ENCODE assay signal across 8 mouse cellular contexts in the genomic region with DNA sequence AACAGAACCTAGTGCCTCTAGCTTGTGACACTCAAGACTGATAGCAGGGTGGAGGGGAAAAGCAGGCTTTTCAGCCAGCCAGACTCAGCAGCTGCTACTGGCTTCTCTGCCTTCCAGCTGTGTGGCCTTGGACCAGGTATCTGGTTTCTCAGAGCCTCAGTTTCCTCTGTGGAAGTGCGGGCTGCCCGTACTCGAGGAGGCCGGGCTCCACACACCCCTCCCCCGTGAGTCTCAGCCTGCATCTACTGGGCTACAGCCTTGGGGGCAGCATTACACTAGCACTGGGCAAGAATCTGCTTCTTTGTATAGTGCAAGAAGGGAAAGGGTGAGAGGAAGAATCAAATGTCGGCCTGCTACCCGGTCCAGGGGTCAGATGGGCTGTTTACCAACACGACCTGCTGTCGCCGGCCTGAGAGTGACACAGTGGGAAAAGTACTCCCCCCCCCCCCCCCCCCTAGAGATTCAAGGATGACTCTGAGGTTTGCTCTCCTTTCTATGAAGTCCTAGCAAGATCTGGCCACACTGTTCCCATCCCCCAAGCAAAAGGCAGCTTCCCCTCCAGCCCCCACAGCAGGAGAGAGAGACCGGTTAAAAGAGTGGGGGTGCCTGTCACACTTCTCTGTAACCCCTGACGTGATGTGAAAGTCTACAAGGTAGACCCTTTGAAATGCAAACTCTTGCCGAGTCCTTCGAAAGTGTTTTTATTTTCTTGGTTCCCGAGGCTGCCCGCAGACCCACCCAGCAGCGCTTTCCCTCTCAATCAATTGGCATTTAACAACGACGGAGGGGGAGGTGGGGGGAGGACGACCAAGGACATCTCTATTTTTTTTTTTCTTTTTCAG. TPM values are rescaled to one million over a fixed set of nuclear protein-coding genes. Genes with fewer than 3 reads are reported as not detected.
DNase-seq lines count a peak whose midpoint lies in the region; ATAC-seq and TF ChIP-seq lines count a peak whose summit lies in the region.

No protein-coding gene starts in this region.

- TF ChIP-seq CTCF in layer of hippocampus, adult 2 months (conservative IDR thresholded peaks at IDR 0.05), result no peak

- H3K9me3 ChIP-seq in forebrain, embryonic 12.5 days, result no peaks in the 10 kb centered on the region
- no peaks in the 10 kb centered on the region for H3K9me3 ChIP-seq in intestine, embryonic 16.5 days (ENCODE audit: control insufficient read depth, low read length)

- no peak for DNase-seq in layer of hippocampus, adult 2 months (ENCODE audit: low spot score in 2 of 2)
- DNase-seq in layer of hippocampus, adult 11-12 months (ENCODE audit: low spot score), result no peak
- DNase-seq in adipocyte (ENCODE audit: low spot score), result peak; percentile 57
- DNase-seq in thymus, postnatal 14 days, result peak; percentile 57

- 1% methylated on average over 20 of the region's 20 CpGs for WGBS in forebrain, embryonic 12.5 days
- WGBS in intestine, embryonic 16.5 days, result 16% methylated on average over 20 of the region's 20 CpGs
- 43% methylated on average over 20 of the region's 20 CpGs for WGBS in macrophage (ENCODE audit: missing documents)

- no peaks in the 10 kb centered on the region; the same call in 1 of the 2 replicates for H3K36me3 ChIP-seq in forebrain, embryonic 12.5 days (replicated peaks)
- H3K36me3 ChIP-seq in intestine, embryonic 16.5 days (ENCODE audit: control insufficient read depth, insufficient read depth, low read length), result no peaks in the 10 kb centered on the region
- H3K36me3 ChIP-seq in macrophage (ENCODE audit: inconsistent target), result no peaks in the 10 kb centered on the region

- H3K4me1 ChIP-seq in forebrain, embryonic 12.5 days, result peaks cover 75% of the 10 kb centered on the region
- H3K4me1 ChIP-seq in intestine, embryonic 16.5 days (ENCODE audit: control insufficient read depth, insufficient read depth, low read length), result peaks cover 67% of the 10 kb centered on the region

- H3K79me2 ChIP-seq in macrophage (ENCODE audit: inconsistent target), result peaks cover 89% of the 10 kb centered on the region

- ATAC-seq in forebrain, embryonic 12.5 days (ENCODE audit: low FRiP score), result peak; percentile 43
- ATAC-seq in intestine, embryonic 16.5 days, result no peak
- ATAC-seq in inflammation-experienced regulatory T-cells, adult 6 months, result no peak

- peak overlapping the region; percentile 81 for H3K4me2 ChIP-seq in forebrain, embryonic 12.5 days
- H3K4me2 ChIP-seq in intestine, embryonic 16.5 days (ENCODE audit: low read depth, low read length), result peak overlapping the region; percentile 17

- peak overlapping the region; percentile 45 for H3K9ac ChIP-seq in forebrain, embryonic 12.5 days
- H3K9ac ChIP-seq in intestine, embryonic 16.5 days (ENCODE audit: low read depth, low read length), result peak overlapping the region; percentile 61

- H3K27ac ChIP-seq in layer of hippocampus, adult 2 months, result peak overlapping the region; percentile 93
- peak overlapping the region; percentile 90 for H3K27ac ChIP-seq in forebrain, embryonic 12.5 days
- H3K27ac ChIP-seq in intestine, embryonic 16.5 days (ENCODE audit: low read length), result peak overlapping the region; percentile 94
- H3K27ac ChIP-seq in macrophage, result peak overlapping the region; percentile 19; the same call in 1 of the 2 replicates

- H3K4me3 ChIP-seq in layer of hippocampus, adult 2 months, result peak overlapping the region; percentile 27; the same call in 1 of the 2 replicates
- peak overlapping the region; percentile 11; the same call in 1 of the 2 replicates for H3K4me3 ChIP-seq in forebrain, embryonic 12.5 days (replicated peaks)
- no peak overlapping the region; the same call in 1 of the 2 replicates for H3K4me3 ChIP-seq in intestine, embryonic 16.5 days (ENCODE audit: low read length)
- H3K4me3 ChIP-seq in macrophage (ENCODE audit: inconsistent target), result no peak overlapping the region

- no peaks in the 10 kb centered on the region for H3K27me3 ChIP-seq in forebrain, embryonic 12.5 days
- H3K27me3 ChIP-seq in intestine, embryonic 16.5 days (replicated peaks; ENCODE audit: control insufficient read depth, insufficient read depth, low read length), result no peaks in the 10 kb centered on the region

RNA-seq across cellular contexts. Expression of a gene that starts 4.6 kb away (rescaled TPM):
- 10 to 100 TPM; 42.3 to 54.8 TPM for total RNA-seq in layer of hippocampus, adult 2 months (2021)
- 41.7 and 47.7 TPM in 2 replicates for polyA plus RNA-seq in forebrain, embryonic 12.5 days (2016; fragmentation: Nextera tagmentation; extraction: Ambion mirVana)
- 22.2 and 23.7 TPM in 2 replicates for polyA plus RNA-seq in intestine, embryonic 16.5 days (2015; fragmentation: Nextera tagmentation; extraction: Ambion mirVana)
- total RNA-seq in macrophage (2018; cell fraction: chromatin; rRNA removed), result 100 to 1,000 TPM in 13 of 26 experiments, 10 to 100 TPM in 13; 24.2 to 164 (median 103) TPM
- total RNA-seq in macrophage (2018; cell fraction: cytosol; rRNA removed), result 10 to 100 TPM; 11.4 to 67.0 (median 51.9) TPM
- total RNA-seq in macrophage (2018; cell fraction: nucleus; rRNA removed), result 100 to 1,000 TPM in 8 of 26 experiments, 10 to 100 TPM in 18; 21.6 to 149 (median 81.0) TPM
- polyA plus RNA-seq in macrophage (2018), result 28.5 to 45.3 TPM (median 29.8 TPM) in 3 replicates
- 10 to 100 TPM; 53.1 to 85.7 (median 80.7) TPM for polyA plus RNA-seq in inflammation-experienced regulatory T-cells, adult 6 months (2017; shearing (Covaris generic))

RNA-seq across cellular contexts. Expression of a gene that starts 43.4 kb away (rescaled TPM):
- 10 to 100 TPM; 35.8 to 38.6 TPM for total RNA-seq in layer of hippocampus, adult 2 months (2021)
- polyA plus RNA-seq in forebrain, embryonic 12.5 days (2016; fragmentation: Nextera tagmentation; extraction: Ambion mirVana), result 93.6 and 93.7 TPM in 2 replicates
- polyA plus RNA-seq in intestine, embryonic 16.5 days (2015; fragmentation: Nextera tagmentation; extraction: Ambion mirVana), result 47.6 and 52.1 TPM in 2 replicates
- total RNA-seq in macrophage (2018; cell fraction: chromatin; rRNA removed), result 10 to 100 TPM; 16.6 to 67.7 (median 39.8) TPM
- 10 to 100 TPM in 25 of 26 experiments, 1 to 10 TPM in 1; 9.6 to 21.4 (median 15.7) TPM for total RNA-seq in macrophage (2018; cell fraction: cytosol; rRNA removed)
- total RNA-seq in macrophage (2018; cell fraction: nucleus; rRNA removed), result 10 to 100 TPM; 12.7 to 46.5 (median 25.2) TPM
- 15.2 to 18.8 TPM (median 17.1 TPM) in 3 replicates for polyA plus RNA-seq in macrophage (2018)
- polyA plus RNA-seq in inflammation-experienced regulatory T-cells, adult 6 months (2017; shearing (Covaris generic)), result 10 to 100 TPM; 60.0 to 76.4 (median 74.4) TPM

RNA-seq across cellular contexts. Expression of a gene that starts 50.0 kb away (rescaled TPM):
- total RNA-seq in layer of hippocampus, adult 2 months (2021), result 10 to 100 TPM; 28.8 to 30.3 TPM
- 37.2 and 38.7 TPM in 2 replicates for polyA plus RNA-seq in forebrain, embryonic 12.5 days (2016; fragmentation: Nextera tagmentation; extraction: Ambion mirVana)
- 31.7 and 32.4 TPM in 2 replicates for polyA plus RNA-seq in intestine, embryonic 16.5 days (2015; fragmentation: Nextera tagmentation; extraction: Ambion mirVana)
- 100 to 1,000 TPM in 6 of 26 experiments, 10 to 100 TPM in 20; 38.2 to 126 (median 79.0) TPM for total RNA-seq in macrophage (2018; cell fraction: chromatin; rRNA removed)
- 10 to 100 TPM; 38.1 to 64.3 (median 54.7) TPM for total RNA-seq in macrophage (2018; cell fraction: cytosol; rRNA removed)
- total RNA-seq in macrophage (2018; cell fraction: nucleus; rRNA removed), result 100 to 1,000 TPM in 1 of 26 experiments, 10 to 100 TPM in 25; 31.4 to 113 (median 66.4) TPM
- polyA plus RNA-seq in macrophage (2018), result 45.4 to 73.6 TPM (median 47.0 TPM) in 3 replicates
- polyA plus RNA-seq in inflammation-experienced regulatory T-cells, adult 6 months (2017; shearing (Covaris generic)), result 10 to 100 TPM; 34.6 to 40.0 (median 35.9) TPM

Comparison
In these comparisons a context has a peak if more than half of its experiments do, and no peak if none do; other contexts are left out.
1. DNase-seq: peak in adipocyte (single experiment) and thymus, postnatal 14 days (single experiment); none in layer of hippocampus, adult 2 months (0 of 2) and layer of hippocampus, adult 11-12 months (single experiment).
2. H3K27ac ChIP-seq: peak in every context shown above with its lines; median percentile 94 in intestine, embryonic 16.5 days; 93 in layer of hippocampus, adult 2 months; 90 in forebrain, embryonic 12.5 days; 19 in macrophage.
3. H3K4me3 ChIP-seq: peak in layer of hippocampus, adult 2 months (single experiment) and forebrain, embryonic 12.5 days (single experiment); none in intestine, embryonic 16.5 days (single experiment) and macrophage (single experiment).